Mouse (Mus musculus) lung, adult 2 months (tissue): ENCODE measurements around the gene Sergef.

Experiments used
- CTCF ChIP-seq: fragments of 200-500 bp; IDR thresholded peaks from 2 replicates; pipeline ENCODE4 v1.5.1; 2011; ENCODE audit warnings: mild to moderate bottlenecking, low read length, control low read depth; ENCODE audit not compliant: insufficient read depth
- POLR2A ChIP-seq: fragments of 200-500 bp; IDR thresholded peaks from 2 replicates; pipeline ENCODE4 v1.6.1; 2011; ENCODE audit warnings: low read depth, mild to moderate bottlenecking, control low read depth, low read length, borderline replicate concordance; ENCODE audit errors: extremely low read depth

GRCm38 (mm10) chr7:46410727-46411126 is 228.9 kb downstream of the Sergef start:
- TF ChIP-seq CTCF (no peak), POLR2A (no peak)
